In the genomic region with DNA sequence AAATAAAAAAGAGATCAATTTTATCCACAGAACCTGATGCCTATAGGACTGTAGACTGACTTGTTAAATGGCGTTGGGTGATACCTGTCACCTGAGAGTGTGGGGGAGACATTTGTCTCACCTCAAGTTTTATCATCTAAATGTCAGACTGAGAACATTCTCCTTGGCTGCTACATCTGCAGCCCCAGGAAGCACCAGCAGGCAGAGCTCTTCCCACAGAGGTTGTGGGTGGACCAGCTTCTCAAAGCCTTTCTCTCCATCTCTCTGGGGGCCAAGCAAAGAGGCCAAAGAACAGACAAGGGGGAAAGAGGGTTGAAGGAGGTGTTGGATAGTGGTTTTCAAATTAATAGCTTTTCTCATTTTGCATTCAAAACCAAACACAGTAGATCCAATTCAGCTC, we compare ENCODE assay signal across 16 mouse cellular contexts.
"Had no signal": no experiment of that assay in that cellular context is flagged by ENCODE, and none has a peak within 500 bp of the region (broad histone marks: within the 10 kb centered on the region; RNA-seq: fewer than 3 reads in every experiment).

No protein-coding gene starts in this region.

- H3K4me3 ChIP-seq: limb, embryonic 10.5 days; liver, embryonic 15.5 days; megakaryocyte, embryonic 14.5 days; midbrain, embryonic 12.5 days; neural tube, embryonic 12.5 days had no signal

- H3K9me3 ChIP-seq: limb, embryonic 10.5 days; liver, embryonic 15.5 days; megakaryocyte, embryonic 14.5 days; midbrain, embryonic 12.5 days; neural tube, embryonic 12.5 days had no signal

- H3K36me3 ChIP-seq: limb, embryonic 10.5 days; liver, embryonic 15.5 days; midbrain, embryonic 12.5 days; neural tube, embryonic 12.5 days had no signal

- ATAC-seq: intestine, postnatal 0 days had no signal

- H3K9ac ChIP-seq: liver, embryonic 15.5 days; midbrain, embryonic 12.5 days; neural tube, embryonic 12.5 days had no signal

- H3K27me3 ChIP-seq: liver, embryonic 15.5 days; megakaryocyte, embryonic 14.5 days; midbrain, embryonic 12.5 days; neural tube, embryonic 12.5 days had no signal

- H3K27ac ChIP-seq: limb, embryonic 10.5 days; liver, embryonic 15.5 days; macrophage; midbrain, embryonic 12.5 days; neural tube, embryonic 12.5 days had no signal

- DNase-seq: kidney, adult 8-10 months; kidney, postnatal 25 days; lung, adult 2 months; lung, postnatal 10 days; retina, postnatal 1 day; right cerebral cortex, postnatal 4 days; spleen, adult 18-20 months; thymus, postnatal 36 days had no signal

- H3K4me1 ChIP-seq: limb, embryonic 10.5 days; liver, embryonic 15.5 days; megakaryocyte, embryonic 14.5 days; midbrain, embryonic 12.5 days; neural tube, embryonic 12.5 days had no signal

- H3K4me2 ChIP-seq: liver, embryonic 11.5 days; liver, embryonic 15.5 days; midbrain, embryonic 12.5 days; neural tube, embryonic 12.5 days had no signal
